Mouse (Mus musculus): ENCODE data around the gene Nrip3.

GRCm38 (mm10) chr7:109781087-109781469 lies 747 bp downstream of the Nrip3 start:
- no peak for TF ChIP-seq EP300 (IDR thresholded peaks at IDR 0.05; ENCODE audit: low read depth)
- TF ChIP-seq CTCF (IDR thresholded peaks at IDR 0.05; ENCODE audit: low read depth) = no peak

Data from heart, postnatal 0 days (tissue).